Mouse (Mus musculus) stomach, postnatal 0 days (tissue): Measurements from ENCODE around the gene Ssc5d.

Experiments used
- CTCF ChIP-seq: IDR thresholded peaks from 2 replicates; pipeline ENCODE4 v1.5.1; 2016; ENCODE audit warnings: antibody characterized with exemption, low read depth, mild to moderate bottlenecking, moderate library complexity
- EP300 ChIP-seq: optimal IDR thresholded peaks from 2 replicates; pipeline ENCODE3; 2016; ENCODE audit warnings: antibody characterized with exemption

- TF ChIP-seq CTCF (peak; percentile 51), EP300 (no peak)
These were observed 47.4 kb upstream of the Ssc5d start for GRCm38 (mm10) chr7:4878186-4878585.
